Mouse (Mus musculus) lung, adult 2 months (tissue): ENCODE measurements at regions not wholly inside any gene's neighbourhood (a gene's known extent, or its start where the extent isn't known, plus 50 kb on each side); places are given as distances from the start of the nearest gene placed in this dataset.

Experiments used
- CTCF ChIP-seq: fragments of 200-500 bp; IDR thresholded peaks from 2 replicates; pipeline ENCODE4 v1.5.1; 2011; ENCODE audit warnings: mild to moderate bottlenecking, low read length, control low read depth; ENCODE audit not compliant: insufficient read depth
- POLR2A ChIP-seq: fragments of 200-500 bp; IDR thresholded peaks from 2 replicates; pipeline ENCODE4 v1.6.1; 2011; ENCODE audit warnings: low read depth, mild to moderate bottlenecking, control low read depth, low read length, borderline replicate concordance; ENCODE audit errors: extremely low read depth

DNA sequence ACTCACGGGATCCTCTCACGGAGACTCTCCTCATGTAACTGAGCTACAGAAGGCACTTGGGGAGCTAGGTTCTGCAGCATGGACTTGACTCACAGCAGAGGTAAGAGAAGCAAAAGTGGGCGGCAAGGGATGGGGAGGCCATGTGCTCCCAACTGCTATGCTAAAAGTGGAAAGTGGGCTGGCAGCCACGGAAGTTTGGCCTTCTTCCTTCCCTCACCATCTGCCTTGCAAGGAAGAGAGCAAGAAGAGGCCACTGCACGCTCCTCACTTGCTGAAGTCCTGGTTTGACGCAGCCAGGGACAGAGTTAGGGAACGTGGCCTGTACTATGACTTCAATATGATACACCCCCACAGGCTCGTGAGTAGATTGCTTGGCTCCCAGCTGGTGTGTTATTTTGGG is 164.5 kb downstream of the Cyp26b1 start:
- no peak for TF ChIP-seq CTCF
- TF ChIP-seq POLR2A: no peak
